Mouse (Mus musculus) cerebellum, adult 2 months (tissue): Measurements from ENCODE around the gene Efemp1. TPM values are rescaled to one million over a fixed set of nuclear protein-coding genes. Genes with fewer than 3 reads are reported as not detected.

Experiments used
- DNase-seq, 2 experiments: peaks; one replicate each; pipeline ENCODE4 v3.0.0; 2021
- H3K27ac ChIP-seq: fragments of 200-500 bp; 2 replicates; pipeline ENCODE4 v1.5.1; 2012; ENCODE audit warnings: low read length, control low read depth, inconsistent platforms; ENCODE audit not compliant: insufficient read depth
- H3K27me3 ChIP-seq: fragments of 200-500 bp; 2 replicates; pipeline ENCODE4 v1.6.1; 2012; ENCODE audit warnings: inconsistent platforms, mild to moderate bottlenecking, low read length, moderate library complexity; ENCODE audit not compliant: control insufficient read depth, insufficient read depth
- H3K4me1 ChIP-seq: fragments of 200-500 bp; 2 replicates; pipeline ENCODE4 v1.6.1; 2011; ENCODE audit warnings: low read length; ENCODE audit not compliant: control insufficient read depth, insufficient read depth
- H3K4me3 ChIP-seq: fragments of 200-500 bp; replicated peaks from 2 replicates; pipeline ENCODE3; 2011; ENCODE audit warnings: mild to moderate bottlenecking, low read depth, low read length, control low read depth; ENCODE audit not compliant: insufficient read depth
- CTCF ChIP-seq: fragments of 200-500 bp; IDR thresholded peaks from 2 replicates; pipeline ENCODE4 v1.5.1; 2011; ENCODE audit warnings: low read depth, mild to moderate bottlenecking, control low read depth, low read length, moderate library complexity, borderline replicate concordance; ENCODE audit not compliant: insufficient read depth
- POLR2A ChIP-seq: fragments of 200-500 bp; IDR thresholded peaks from 2 replicates; pipeline ENCODE4 v1.6.1; 2011; ENCODE audit warnings: low read length, control low read depth, borderline replicate concordance; ENCODE audit not compliant: insufficient read depth
- WGBS: fragments of 180-500 bp; shearing (Covaris S2); methylation state at CpG from one replicate; pipeline ENCODE4 v1.1.7; 2018; 5-methylcytosine and 5-hydroxymethylcytosine counted together
- polyA plus RNA-seq: library from polyadenylated mRNA; depleted of rRNA; stranded (reverse); fragments of >200 nt; gene quantifications from 2 replicates; pipeline ENCODE4 v1.2.3, GENCODE M21; 2012; rRNA removed

The Efemp1 gene
- polyA plus RNA-seq = 11.6 and 13.0 TPM in 2 replicates

DNA sequence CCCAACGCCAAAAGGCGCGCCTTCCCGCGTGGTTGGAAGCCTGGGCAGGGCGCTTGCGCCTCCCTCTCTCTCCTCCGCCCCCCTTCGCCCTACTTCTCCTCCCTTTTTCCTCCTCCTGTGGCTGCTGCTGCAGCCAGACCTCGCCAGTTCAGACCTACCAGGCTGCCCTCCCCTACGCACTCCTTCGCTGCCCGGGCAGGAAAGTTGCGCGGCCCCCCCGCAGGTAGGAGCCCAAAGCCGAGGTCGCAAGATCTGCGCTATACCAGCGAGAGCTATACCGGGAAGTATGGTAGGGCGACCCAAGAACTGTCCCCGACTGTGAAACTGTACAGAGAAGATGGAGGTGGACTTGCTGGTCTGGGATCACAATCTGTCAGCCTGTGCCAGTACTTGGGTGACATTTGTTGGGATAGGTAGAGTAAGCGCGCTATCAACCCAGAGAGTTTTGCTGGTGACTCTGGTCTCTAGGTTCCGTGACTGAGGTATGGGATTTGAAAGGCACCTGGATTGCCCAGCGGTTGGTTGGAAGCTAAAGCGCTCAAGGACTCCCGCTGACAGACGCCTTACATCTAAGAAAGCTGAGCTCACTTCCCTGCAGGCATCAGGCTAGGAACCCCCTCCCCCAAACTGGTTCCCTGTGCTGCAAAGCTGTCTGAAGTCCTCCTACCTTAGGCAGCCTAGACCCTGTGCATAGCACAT lies at the start of gene Efemp1:
Gene Efemp1 (plus strand): TSS at position 103 of the 699 bp plus-strand sequence.
- H3K4me1 ChIP-seq = no peaks in the 10 kb centered on the region
- no peak for DNase-seq
- no peak for TF ChIP-seq POLR2A
- no peak for TF ChIP-seq CTCF
- H3K27ac ChIP-seq = no peak within 1 kb of the TSS
- H3K27me3 ChIP-seq = no peaks in the 10 kb centered on the region
- no peak within 1 kb of the TSS for H3K4me3 ChIP-seq
- WGBS = under 1% methylated on average over 30 of the region's 30 CpGs

DNA sequence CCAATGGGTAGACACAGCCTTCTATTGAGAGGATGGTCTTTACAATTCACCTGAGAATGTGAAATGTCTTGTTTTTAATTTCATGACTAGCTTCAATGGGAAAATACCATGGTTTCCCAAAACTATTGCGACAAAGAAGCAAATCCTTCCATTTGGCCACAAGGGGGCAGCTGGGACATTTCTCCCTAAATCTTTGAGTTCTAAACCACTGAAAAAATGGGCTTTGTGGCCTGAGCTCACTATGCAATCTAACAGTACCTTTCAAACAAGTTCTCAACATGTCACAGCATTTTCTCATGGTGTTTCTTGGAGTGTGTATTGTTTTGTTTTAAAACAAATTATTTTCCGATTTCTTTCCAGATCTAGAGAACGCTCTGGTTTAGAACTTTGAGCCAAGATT lies 44.3 kb upstream of the Efemp1 start:
- no peaks in the 10 kb centered on the region for H3K27me3 ChIP-seq
- no peak for DNase-seq
- no peaks in the 10 kb centered on the region for H3K4me1 ChIP-seq
- no peak overlapping the region for H3K27ac ChIP-seq
- TF ChIP-seq CTCF = no peak
- H3K4me3 ChIP-seq = no peak overlapping the region
- 73% methylated on average over 3 of the region's 3 CpGs for WGBS

DNA sequence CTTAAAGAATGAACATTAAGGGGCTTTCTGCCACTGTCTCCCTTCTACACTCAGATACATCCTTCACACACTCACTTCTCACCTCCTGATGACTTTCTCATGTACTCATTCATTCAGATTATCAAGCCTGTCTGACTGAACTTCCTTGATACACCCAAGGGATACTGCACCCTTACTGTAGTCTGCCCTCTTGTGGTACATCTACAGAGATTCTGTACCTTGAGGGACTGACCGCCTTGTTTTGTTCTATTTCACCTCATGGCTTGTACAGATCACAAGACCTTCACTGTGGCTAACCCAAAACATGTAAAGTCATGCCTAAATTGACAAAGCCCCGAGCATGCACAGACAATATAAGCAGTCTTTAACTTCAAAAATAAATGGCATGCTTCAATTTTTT lies 41.1 kb upstream of the Efemp1 start:
- Histone ChIP-seq H3K27ac (no peak overlapping the region), H3K4me3 (no peak overlapping the region), H3K4me1 (no peaks in the 10 kb centered on the region), H3K27me3 (no peaks in the 10 kb centered on the region)
- no peak for TF ChIP-seq CTCF
- no peak for DNase-seq
- WGBS = 78% methylated on average over 2 of the region's 2 CpGs

GRCm38 (mm10) chr11:28812564-28812963 lies 40.4 kb upstream of the Efemp1 start:
- no peaks in the 10 kb centered on the region; the same call in 1 of the 2 replicates for H3K27me3 ChIP-seq
- H3K27ac ChIP-seq = no peak overlapping the region
- WGBS = 47% methylated on average over 2 of the region's 2 CpGs
- H3K4me3 ChIP-seq = no peak overlapping the region
- no peaks in the 10 kb centered on the region for H3K4me1 ChIP-seq
- DNase-seq = no peak
- no peak for TF ChIP-seq POLR2A

DNA sequence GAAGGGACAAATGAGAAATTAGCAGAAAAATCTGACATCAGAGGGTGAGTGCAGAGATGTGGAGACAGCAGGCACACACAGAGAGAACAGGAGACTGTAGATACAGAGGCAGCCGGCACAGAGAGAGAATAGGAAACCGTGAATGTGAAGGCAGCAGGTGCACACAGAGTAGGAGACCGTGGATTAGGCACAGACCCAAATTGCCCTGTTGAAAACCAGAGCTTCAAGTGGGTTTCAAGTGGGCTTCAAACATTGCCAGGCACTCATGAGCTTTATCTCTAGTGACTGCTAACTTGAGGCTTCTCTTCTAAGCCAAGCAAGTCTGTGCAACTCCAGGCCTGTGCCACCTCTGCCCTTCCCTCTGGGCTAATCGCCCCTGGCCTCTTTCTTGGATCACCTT lies 35.6 kb upstream of the Efemp1 start:
- WGBS = 22% methylated on average over 4 of the region's 4 CpGs
- no peak overlapping the region for H3K27ac ChIP-seq
- H3K4me1 ChIP-seq = no peaks in the 10 kb centered on the region
- DNase-seq = no peak
- no peak overlapping the region for H3K4me3 ChIP-seq
- TF ChIP-seq POLR2A (no peak), CTCF (no peak)
- no peaks in the 10 kb centered on the region; the same call in 1 of the 2 replicates for H3K27me3 ChIP-seq

DNA sequence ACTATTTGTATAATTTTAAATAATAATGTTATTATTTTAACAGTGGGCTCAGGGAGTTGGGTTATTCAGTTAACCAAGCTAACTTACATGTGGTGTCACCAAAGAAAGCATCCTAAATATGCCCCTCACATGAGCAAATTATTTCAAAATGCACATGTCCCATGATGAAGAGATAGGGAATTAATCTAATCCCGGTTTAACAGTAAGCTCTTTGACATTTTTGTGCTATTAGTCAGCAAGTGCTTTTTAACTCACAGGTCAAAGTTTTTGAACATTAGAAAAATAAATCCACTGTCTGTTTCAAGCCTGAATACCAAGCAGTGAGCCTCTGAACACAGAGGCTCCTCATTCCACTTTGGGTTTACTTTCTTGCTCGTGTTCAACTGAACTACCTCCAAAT lies 26.1 kb upstream of the Efemp1 start:
- DNase-seq = no peak
- Histone ChIP-seq H3K27me3 (no peaks in the 10 kb centered on the region), H3K27ac (no peak overlapping the region), H3K4me3 (no peak overlapping the region), H3K4me1 (no peaks in the 10 kb centered on the region)
- WGBS = 89% methylated on average over 2 of the region's 2 CpGs
- TF ChIP-seq POLR2A = no peak
- no peak for TF ChIP-seq CTCF

DNA sequence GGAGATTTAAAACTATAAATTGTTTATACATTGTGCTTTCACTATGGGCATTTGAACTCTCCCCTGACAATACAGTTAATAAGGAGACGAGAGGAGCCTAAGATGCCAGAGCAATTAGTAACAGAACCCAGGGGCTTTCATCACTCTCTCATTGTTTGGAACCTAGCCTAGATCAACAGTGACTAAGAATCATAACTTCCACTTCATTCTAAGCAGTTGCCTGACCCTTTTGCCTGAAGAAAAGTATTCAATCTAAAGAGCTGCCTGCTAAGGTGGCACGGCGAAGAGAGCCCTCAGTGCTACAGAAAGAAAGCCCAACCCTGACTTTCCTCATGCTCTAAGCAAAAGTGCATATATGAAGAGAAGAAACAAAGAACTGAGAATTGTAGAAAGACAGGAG lies 19.2 kb upstream of the Efemp1 start:
- Histone ChIP-seq H3K27me3 (no peaks in the 10 kb centered on the region), H3K27ac (no peak overlapping the region), H3K4me1 (no peaks in the 10 kb centered on the region), H3K4me3 (no peak overlapping the region)
- WGBS = 55% methylated on average over 3 of the region's 3 CpGs
- TF ChIP-seq POLR2A (no peak), CTCF (no peak)
- DNase-seq = no peak

GRCm38 (mm10) chr11:28835141-28835540 lies 17.9 kb upstream of the Efemp1 start:
- no peak for TF ChIP-seq CTCF
- no peak for TF ChIP-seq POLR2A

More at GRCm38 (mm10) chr11:28835141-28835540, 17.9 kb upstream of the Efemp1 start:
- Histone ChIP-seq H3K4me3 (no peak overlapping the region), H3K27ac (no peak overlapping the region), H3K27me3 (no peaks in the 10 kb centered on the region), H3K4me1 (no peaks in the 10 kb centered on the region)
- no peak for DNase-seq
